Mouse (Mus musculus): ENCODE measurements at regions not wholly inside any gene's neighbourhood (a gene's known extent, or its start where the extent isn't known, plus 50 kb on each side); places are given as distances from the start of the nearest gene placed in this dataset.

DNA sequence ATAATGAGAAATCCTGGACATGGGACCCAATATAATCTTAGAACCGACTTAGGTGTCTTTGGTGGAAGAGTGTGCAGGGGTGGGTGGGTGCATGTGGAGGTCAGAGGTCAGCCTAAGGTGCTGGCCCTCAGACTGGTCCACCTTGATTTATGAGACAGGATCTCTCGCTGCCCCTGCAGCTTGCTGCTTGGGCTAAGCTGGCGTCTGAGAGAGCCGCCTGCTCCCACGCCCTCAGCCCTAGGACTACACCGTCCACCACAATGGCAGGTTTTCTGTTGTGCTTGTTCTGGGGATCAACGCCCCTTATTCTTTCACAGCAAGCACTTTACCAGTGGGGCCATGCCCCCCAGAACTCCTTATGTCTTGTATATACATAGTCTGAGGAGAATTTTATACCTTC is 124.4 kb upstream of the Hs6st1 start:
- in situ Hi-C loops (cut with MboI; ENCODE audit: unreplicated experiment in 2 of 2): no loop called here

DNA sequence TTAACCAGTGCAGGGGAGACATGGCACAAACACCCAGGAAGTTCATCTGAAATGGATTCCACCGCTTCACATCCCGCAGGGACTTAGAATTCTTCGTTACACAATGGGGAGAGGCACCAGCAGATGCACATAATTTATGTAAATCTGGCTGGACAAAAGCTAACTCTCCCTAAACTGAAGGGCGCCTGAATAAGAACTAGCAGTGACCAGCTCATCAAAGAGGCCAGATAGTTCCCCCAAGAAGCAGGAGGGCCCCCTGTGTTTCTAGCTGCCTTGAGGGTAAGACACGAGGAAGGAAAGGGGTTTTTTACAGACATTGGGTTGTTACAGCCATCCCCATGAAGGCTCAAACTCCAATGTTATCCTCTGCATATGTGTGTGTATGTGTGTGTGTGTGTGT is 123.8 kb upstream of the Hs6st1 start:
- in situ Hi-C loops (cut with MboI; ENCODE audit: unreplicated experiment in 2 of 2): no loop called here

DNA sequence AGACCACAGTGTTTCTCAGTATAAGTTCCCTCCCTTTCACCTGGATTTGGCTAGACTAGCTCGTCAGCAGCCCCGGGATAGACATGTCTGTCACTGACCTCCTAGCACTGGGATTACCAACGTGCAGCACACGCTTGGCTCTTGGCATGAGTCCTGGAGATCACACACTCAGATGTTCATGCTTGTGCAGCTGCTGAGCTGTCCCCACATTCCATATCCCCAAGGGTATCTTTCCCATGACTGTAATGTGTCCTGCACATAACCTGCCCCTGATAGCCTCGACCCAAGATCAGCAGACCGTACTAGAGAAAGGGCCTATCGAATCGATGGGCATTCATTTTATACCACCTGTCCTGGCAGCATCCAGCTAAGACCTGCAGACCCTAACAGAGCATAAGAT is 123.4 kb upstream of the Hs6st1 start:
- in situ Hi-C loops (cut with MboI; ENCODE audit: unreplicated experiment in 2 of 2): no loop called here

DNA sequence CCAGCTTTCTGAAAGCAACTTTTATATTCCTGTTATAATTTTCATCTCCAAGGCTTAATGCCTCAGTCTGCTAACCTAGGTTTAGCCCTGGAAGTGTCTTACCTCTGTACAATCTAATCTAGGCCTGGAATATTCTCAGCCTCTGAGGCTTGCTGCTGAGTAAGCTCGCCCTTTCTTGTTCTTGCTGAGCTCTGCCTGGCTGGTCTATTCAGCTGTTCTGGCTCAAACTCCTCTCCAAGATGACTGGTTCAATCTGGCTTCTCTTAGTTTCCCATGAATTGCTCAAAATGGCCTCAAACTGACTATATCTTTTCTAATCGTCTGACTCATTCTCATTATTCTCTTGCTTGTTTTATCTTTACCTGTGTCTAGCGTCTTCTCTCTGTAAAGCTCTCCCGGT is 122.6 kb upstream of the Hs6st1 start:
- in situ Hi-C loops (cut with MboI; ENCODE audit: unreplicated experiment in 2 of 2): no loop called here

DNA sequence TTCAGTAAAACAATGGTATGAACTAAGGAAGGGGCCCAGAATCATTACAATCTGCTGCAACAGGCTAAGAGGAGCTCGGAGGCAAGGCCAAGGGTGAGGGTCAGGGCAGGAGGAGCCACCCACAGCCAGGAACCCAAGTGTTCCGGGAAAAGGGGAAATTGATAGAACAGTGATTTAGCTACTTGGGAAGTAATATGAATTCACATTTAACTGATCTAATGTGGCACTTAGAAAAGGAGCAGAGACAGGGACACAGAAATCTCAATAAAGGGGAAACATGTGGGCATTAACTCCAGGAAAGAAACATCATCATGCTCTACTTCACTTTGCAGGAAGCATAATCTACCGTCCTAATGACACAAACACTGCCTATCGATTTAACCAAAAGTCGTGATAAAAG is 120.1 kb upstream of the Hs6st1 start:
- in situ Hi-C loops (cut with MboI; ENCODE audit: unreplicated experiment in 2 of 2): no loop called here

DNA sequence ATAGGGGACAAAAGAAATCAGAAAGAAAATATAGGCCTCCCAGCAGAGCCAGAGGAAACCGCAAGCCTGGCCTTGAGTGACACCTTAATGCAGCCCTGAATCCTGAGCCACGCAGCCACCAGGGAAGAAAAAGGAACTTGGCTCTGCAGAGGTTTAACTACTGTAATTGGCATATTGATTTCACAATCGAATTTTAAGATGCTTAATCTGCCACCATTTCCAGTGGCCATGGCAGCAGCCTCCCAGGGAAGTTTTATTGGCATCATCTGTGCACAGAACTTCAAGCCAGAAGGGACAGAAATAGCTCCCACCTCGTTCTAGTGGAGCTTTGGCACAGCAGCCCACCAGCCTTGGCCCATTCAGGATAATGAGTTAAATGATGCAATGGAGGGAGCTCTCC is 117.1 kb upstream of the Hs6st1 start:
- in situ Hi-C loops (cut with MboI; ENCODE audit: unreplicated experiment in 2 of 2): no loop called here

DNA sequence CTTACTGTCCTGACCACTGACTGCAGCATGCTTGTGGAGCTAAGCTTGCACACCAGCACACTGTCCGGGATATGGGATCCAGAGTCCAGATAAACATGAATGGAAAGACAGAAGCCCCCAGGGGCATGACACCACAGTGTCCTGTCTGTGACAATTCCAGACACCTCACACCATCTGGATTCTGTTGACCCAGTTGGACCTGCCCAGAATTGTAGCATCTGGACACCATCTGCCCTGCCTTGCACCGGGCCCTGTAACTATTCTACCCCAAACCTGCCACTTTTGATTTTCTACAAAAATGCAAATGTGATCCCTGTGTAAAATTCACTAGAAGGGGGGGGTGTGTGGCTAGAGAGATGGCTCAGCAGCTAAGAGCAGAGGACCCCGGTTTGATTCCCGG is 114.5 kb upstream of the Hs6st1 start:
- in situ Hi-C loops (cut with MboI; ENCODE audit: unreplicated experiment in 2 of 2): no loop called here

DNA sequence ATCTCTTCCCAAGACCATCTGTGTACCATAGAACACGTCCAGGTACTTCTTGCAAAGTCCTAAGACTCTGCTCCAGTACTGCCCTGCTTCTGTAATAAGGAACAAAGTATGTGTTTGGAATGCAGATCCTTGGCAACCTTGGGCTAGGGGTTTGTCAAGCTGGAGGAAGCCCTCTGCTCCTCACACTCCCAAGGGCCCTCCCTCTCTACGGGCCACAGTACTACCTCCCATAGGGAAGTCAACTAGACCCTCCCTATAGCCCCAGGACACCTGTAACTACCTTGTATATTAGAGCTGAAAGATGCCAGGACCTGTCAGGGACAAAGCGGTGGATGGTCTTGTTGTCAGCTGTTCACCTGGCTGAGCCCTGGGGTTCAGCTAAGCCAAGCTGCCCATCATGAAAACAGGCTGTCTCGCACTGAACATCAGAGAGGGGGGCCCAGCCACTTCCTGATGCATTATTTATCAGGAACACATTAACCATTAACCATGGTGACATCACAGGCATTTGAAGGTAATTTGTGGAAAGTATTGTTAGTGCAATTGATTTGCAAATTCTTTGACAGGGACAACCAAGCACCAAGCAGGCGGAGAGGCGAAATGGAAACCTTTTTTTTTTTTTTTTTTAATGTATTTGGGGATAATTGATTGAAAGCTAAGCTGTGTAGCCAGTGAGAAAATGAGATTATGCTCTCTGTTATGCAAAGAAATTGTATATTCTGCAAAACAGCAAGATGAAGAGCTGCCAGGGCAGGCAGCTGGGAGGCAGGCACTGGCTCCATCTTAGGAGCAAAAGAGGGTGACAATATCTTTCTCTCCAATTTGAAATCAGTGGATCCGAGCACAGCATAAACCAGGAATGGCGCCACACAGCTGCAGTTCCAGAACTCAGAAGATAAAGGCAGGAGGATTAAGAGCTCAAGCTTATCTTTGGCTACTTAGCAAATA is 110.5 kb upstream of the Hs6st1 start:
- in situ Hi-C loops (cut with MboI; ENCODE audit: unreplicated experiment in 2 of 2): no loop called here

DNA sequence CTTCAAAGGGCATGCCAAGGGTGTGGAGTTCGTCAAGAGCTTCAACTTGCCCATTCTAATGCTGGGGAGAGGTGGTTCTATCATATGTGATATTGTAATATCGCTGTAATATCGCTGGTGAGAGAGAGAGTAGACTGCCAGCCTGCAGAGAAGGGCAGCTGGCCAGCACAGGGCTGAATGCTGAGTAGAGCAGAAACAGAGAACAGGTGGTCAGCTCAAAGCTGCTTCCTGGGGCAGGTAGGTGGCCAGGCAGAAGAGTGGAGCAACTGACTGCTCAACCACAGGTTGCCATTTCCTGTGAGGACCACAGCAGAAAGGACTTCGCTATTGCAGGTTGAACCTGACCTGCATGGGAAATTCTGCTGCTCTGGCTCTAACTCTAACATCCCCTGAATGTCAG is 108.5 kb upstream of the Hs6st1 start:
- in situ Hi-C loops (cut with MboI; ENCODE audit: unreplicated experiment in 2 of 2): no loop called here

DNA sequence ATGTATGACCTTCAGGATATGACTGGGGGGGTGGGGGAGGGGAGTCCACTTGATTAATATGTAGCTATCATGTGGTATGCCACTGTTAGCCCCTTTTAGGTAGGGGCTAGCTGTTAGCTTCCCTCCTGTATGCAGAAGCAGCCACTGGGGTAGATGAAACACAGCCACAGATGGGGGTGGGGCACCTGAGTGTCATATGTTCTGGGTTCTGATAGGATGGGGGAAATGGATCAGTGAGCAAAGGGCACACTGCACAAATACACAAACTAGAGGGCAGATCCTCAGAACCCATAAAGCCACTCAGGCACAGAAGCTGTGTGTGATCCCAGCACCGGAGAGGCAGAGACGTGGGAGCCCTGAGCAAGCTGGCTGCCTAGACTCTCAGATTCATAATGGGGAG is 107.4 kb upstream of the Hs6st1 start:
- in situ Hi-C loops (cut with MboI; ENCODE audit: unreplicated experiment in 2 of 2): no loop called here

DNA sequence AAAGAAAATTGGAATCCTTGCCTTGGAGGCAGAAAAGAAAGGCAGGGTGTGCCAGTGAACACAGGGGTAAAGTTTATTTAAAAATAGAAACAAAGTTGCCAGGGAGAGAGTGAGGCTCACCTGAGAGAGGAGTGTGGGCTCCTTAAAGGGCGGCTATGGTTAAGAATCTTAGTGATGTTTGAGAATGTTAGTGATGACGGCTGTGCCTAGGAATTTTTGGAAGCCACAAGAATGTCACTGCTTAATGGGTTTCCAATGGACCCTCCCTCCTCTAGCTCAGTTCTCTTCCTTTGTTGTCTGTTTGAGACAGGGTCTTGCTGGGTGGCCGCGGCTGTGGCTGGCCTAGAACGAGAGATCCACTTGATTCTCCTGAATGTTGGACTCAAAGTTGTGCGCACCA is 106.3 kb upstream of the Hs6st1 start:
- in situ Hi-C loops (cut with MboI; ENCODE audit: unreplicated experiment in 2 of 2): no loop called here

DNA sequence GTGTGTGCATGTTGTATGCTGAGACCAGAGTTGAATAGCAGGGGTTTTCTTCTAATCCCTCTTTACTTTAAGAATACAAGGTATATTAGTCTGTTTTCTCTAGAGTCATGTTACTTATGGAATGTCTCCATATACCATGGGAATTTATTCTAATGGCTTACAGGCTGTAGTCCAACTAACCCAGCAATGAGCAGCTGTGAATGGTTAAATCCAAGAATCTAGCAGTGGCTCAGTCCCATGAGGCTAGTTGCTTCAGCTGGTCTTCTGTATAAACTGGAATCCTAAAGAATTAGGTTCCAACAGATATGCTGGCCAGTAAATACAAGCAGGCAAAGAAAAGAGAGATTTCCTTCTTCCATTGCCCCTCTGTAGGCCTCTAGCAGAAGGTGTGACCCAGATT is 99.7 kb upstream of the Hs6st1 start:
- in situ Hi-C loops (cut with MboI; ENCODE audit: unreplicated experiment in 2 of 2): no loop called here

DNA sequence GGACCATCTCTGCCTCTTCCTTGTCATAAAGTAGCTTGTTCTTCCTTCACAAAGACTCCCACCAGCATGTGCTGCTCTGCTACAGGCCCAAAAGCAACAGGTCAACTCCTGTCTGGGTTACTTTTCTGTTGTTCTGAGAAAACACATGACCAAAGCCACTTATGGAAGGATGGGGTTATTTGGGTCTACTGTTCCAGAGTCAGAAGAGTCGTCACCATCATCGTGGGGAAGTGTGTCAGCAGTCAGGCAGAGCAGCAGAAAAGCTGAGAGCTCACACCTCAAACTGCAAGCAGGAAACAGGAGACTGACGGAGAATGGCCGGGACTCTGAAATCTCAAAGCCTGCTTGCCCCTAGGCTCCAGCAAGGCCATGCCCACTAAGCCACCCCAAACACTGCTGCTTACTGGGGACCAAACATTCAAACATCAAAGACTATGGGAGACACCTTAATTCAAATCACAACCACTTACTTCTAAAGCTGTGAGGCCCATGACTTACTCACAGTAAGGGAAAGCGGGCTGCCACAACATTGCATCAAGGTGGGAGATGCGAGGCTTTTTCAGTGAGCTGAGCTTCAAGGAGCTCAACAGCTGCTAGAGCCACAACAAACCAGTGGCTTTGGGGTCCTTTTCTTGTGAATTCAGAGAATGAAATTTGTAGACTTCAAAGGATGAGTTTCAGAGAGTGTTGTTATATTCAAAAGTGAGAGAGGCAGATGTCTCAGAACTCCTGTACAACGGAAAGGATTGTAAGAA is 96.6 kb upstream of the Hs6st1 start:
- in situ Hi-C loops (cut with MboI; ENCODE audit: unreplicated experiment in 2 of 2): no loop called here

DNA sequence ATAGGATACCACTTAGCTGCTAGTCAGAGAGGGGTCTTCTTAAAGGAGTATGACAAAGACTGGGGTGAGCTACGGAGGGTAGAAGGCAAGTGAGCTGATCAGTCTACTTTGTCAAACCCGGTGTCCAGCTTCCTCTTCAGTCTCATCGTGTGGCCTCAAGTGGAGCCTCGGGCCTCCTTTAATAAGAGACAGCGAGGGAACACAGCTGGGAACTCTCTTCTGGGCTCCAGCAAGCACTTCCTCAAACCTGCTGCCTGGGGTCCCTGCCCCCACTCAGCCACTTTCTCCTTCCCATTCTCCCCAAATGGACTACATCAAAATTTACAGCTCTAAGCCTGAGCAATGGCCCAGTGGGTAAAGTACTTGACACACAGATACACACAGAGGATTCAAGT is 96.0 kb upstream of the Hs6st1 start:
- in situ Hi-C loops (cut with MboI; ENCODE audit: unreplicated experiment in 2 of 2): no loop called here

DNA sequence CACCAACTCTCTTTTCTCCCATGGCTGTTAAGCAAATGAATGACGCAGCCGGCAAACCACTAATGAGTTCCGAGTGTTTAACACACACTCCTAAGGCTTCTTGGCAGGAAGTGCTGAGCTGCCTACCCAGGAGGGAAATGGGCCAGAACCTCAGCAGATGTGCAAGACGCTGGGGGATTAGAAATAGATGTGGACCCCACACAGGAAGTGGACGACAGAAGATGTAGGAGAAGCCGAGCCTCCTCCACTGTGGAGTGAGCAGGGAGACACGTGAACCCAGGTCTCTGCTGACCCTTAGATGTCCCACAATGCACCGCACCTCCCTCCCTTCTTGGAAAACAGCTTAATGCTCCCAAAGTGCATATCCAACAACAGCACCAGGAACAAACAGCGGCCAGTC is 94.8 kb upstream of the Hs6st1 start:
- in situ Hi-C loops (cut with MboI; ENCODE audit: unreplicated experiment in 2 of 2): no loop called here

DNA sequence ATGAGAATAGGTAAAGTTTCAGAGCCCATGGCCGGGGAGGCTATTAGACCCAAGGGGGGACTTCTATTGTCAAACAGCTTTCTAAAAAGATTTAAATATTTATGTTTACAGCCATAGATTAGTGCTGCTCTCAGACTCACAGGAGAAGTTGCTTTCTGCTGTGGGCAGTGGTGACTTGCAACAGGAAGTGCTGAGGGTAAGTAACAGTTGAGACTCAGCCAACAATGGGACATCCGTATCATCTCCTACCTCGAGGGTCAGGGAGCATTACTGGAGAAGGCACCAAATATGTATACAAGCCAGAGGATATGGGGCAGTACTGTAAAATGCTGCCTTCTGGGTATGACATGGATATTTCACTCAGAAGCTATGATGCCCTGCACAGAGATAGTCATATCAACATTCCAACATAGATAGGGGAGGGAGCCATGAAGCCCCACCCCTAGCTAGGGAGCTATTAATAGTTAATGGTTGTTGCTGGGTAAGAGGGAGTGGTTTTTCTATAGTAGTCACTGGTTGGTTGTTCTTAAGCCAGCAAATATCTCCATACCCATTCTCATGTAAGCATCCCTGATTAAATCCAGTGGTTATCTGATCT is 92.5 kb upstream of the Hs6st1 start:
- in situ Hi-C loops (cut with MboI; ENCODE audit: unreplicated experiment in 2 of 2): no loop called here

DNA sequence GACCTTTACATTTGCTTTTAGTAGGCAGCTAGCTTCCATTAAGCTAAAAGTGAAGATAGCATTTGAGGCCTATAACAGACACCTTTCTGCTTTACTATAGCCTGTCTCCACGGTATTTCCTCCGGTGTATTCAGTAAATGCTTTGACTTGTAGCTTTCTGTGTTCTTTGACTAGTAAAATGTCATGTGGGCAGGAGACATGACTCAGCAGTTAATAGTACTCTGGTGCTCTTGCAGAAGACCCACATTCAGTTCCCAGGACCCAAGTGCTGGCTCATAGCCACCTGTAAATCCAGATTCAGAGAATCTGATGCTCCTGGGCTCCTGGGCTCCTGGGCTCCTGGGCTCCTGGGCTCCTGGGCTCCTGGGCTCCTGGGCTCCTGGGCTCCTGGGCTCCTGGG is 91.7 kb upstream of the Hs6st1 start:
- in situ Hi-C loops (cut with MboI; ENCODE audit: unreplicated experiment in 2 of 2): no loop called here

DNA sequence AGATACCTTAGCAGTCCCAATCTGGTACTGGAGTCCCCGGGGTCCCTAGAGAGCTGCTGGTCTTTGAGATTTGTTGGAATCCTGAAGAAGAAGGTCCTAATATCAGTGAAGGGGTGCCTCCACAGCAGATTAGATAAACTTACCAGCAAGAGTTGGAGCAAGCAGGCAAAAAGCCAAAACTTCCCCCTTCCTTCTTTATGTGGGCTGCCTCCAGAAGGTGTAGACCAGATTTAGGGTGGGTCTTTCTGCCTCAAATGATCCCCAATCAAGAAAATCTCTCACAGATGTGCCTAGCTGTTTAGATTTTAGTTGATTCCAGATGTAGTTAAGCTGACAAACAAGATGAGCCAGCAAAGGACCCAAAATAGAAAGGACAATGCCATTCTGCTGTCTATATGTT is 90.1 kb upstream of the Hs6st1 start:
- in situ Hi-C loops (cut with MboI; ENCODE audit: unreplicated experiment in 2 of 2): no loop called here

DNA sequence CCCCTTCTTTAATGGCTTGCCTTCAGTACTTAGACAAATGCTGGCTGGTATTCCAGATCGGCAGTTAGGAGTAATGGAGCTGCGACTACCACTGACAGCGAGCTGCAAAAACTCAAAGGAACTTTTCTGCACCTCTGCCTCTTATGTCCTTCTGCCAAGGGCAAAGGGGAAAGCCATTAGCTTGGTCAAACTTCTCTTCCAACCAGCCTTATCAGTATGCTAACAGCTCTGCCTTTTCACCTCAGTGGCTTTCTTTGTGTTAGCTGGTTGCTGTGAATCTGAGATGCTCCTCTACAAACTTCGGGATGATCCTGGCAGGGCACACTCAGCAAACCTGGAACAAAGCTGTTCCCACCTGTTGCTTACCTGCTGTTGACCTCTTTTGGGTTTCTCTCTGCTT is 89.4 kb upstream of the Hs6st1 start:
- in situ Hi-C loops (cut with MboI; ENCODE audit: unreplicated experiment in 2 of 2): no loop called here

DNA sequence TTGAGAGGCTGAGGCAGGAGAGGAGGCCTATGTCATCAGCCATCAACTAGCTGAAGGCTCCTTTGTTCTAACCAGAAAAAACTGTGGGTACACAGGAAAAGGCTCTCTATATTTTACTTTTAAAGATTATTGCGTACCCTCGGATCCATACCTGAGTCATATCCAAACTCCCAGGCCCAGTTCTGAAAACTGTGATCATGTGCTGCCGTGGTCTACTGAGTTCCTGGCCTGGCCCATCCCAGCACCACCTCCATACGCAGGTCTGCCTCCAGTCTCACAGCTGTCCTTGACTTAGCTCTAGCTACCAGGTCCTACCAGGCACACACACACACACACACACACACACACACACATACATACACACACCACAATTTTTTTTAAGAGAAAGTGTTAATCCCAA is 87.0 kb upstream of the Hs6st1 start:
- in situ Hi-C loops (cut with MboI; ENCODE audit: unreplicated experiment in 2 of 2): no loop called here

DNA sequence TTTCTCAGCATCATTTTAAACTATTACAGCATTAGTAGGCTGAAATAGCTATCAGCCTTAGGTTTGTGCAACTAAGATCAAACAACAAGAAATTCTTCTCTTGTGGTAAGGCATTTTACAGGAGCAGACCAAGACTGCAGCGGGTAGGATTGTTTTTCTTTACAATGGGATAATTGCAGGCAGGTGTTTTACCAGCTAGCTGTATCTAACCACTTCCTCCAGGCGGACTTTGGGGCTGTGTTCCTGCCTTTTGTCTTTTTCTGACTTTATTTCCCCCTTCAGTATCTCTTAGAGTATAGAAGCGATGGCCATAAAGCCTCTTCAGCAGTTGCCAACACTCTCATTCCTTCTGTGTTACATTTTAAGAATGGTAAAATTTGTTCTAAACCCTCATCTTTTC is 84.8 kb upstream of the Hs6st1 start:
- in situ Hi-C loops (cut with MboI; ENCODE audit: unreplicated experiment in 2 of 2): no loop called here

DNA sequence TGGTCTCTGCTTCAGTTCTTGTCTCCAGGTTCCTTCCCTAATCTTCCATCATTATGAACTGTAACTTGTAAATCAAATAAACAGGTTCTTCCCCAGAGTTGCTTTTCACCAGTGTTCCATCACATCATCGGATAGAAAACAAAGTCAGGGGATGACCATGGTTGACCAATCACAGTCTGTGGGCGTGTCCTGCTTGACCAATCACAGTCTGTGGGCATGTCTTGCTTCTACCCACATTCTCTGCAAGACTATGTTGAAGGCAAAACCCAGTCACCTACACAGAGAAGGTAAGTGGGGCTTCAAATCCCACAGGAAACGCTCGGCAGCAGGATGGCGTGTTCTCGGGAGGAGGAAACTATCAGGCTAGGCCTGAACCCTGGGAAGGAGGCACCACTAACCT is 82.9 kb upstream of the Hs6st1 start:
- in situ Hi-C loops (cut with MboI; ENCODE audit: unreplicated experiment in 2 of 2): no loop called here

All from v-Abl transformed pro-B cells (cell line).